Mouse (Mus musculus): ENCODE data around the gene Gm3159. TPM values are rescaled to one million over a fixed set of nuclear protein-coding genes. Genes with fewer than 3 reads are reported as not detected.
"Not testable (repeated sequence)": the region's sequence is repeated elsewhere in the genome, so short reads cannot be mapped to it uniquely, and the experiment has no call there.

Gene Gm3159
- polyA plus RNA-seq, 1 experiment from 2014 or later, result not detected

DNA sequence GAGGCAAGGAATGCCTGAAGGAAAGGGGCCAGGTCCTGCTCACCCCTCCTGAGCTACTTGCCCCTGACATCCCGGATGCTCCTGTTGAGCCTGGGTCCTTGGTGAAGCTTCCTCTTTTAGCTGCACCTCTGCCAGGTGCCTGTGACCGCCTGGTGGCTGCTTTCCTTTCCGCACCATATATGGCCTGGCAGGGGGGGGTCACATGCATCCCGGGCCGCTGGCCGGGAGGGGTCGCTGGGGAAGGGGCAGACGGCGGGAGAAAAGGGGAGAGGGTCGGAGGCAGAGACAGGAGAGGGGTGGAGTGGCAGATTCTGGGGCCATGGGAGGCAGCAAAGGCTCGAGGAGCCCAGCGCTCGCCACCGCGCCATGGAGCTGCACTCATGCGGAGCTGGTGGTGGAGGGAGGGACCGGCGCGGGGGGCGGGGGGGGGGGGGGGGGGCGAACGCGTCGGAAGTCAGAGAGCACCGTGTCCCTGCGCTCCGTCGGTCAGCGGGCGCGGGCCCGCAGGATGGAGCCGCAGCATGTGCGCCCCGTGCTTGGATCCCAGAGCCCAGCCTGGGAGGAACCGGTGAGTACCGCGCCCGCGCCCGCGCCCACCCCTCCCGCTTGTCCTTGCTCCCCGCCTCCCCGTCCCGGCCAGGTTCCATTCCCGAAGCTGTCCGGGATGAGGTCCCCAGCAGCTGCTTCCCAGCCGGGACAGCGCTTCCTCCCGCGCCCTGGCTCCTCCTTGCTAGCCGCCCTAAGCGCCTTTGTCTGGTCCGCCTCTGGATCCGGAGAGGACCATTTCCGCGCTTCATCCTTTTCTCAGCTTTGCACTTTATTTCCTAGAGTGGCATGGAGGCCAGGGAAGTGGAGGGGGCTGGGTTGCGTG is 17.9 kb downstream of the Gm3159 start, which contains the start of gene Gm3164:
Gene Gm3164 (plus strand): TSS at position 484 of the 871 bp plus-strand sequence.
- H3K4me2 ChIP-seq, result peak within 1 kb of the TSS; percentile 30; the same call in 1 of the 2 replicates
- H3K4me3 ChIP-seq (replicated peaks); DNase-seq; H3K27ac ChIP-seq; H3K36me3 ChIP-seq; H3K9me3 ChIP-seq (replicated peaks); H3K9ac ChIP-seq; ATAC-seq (ENCODE audit: low read depth); H3K27me3 ChIP-seq; H3K4me1 ChIP-seq (replicated peaks): not testable (repeated sequence)
- WGBS (ENCODE audit: insufficient replicate concordance), result 2% methylated on average over 27 of the region's 59 CpGs

DNA sequence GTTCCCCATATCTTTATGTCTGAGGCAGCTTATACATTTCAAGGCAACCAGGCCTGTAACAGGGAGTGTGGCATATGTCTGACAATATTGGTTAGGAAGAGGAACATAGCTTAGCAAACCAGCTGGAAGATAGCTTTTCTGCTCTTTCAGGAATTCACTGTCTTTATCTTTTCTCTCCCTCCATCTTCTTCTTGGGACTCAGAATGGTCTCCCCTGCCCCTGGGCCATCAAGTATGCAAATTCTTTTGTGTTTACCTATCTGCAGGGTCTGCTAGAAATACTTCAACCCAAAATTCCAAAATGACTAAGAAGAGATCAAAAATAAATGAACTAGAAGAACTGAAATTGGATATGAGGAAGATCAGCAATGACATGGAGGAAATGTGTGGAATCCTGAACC is 33.4 kb downstream of the Gm3159 start, which contains the start of gene Gm3173:
Gene Gm3173 (plus strand): TSS at position 301 of the 400 bp plus-strand sequence.
- not testable (repeated sequence) for H3K4me2 ChIP-seq; H3K4me3 ChIP-seq (replicated peaks); H3K4me1 ChIP-seq (replicated peaks); ATAC-seq (ENCODE audit: low read depth); DNase-seq; H3K9me3 ChIP-seq (replicated peaks); H3K9ac ChIP-seq; H3K27me3 ChIP-seq; H3K27ac ChIP-seq; H3K36me3 ChIP-seq

Other genes starting within 250 kb of the Gm3159 start
- gene Gm3127, start 232.5 kb upstream of the Gm3159 start, polyA plus RNA-seq (2015; fragmentation: Nextera tagmentation; extraction: Ambion mirVana), result not detected in 2 replicates
- gene Gm2974, start 214.9 kb upstream of the Gm3159 start, polyA plus RNA-seq (2015; fragmentation: Nextera tagmentation; extraction: Ambion mirVana), result not detected in 2 replicates
- not detected in 2 replicates for gene Gm3138, start 147.9 kb upstream of the Gm3159 start, polyA plus RNA-seq (2015; fragmentation: Nextera tagmentation; extraction: Ambion mirVana)
- not detected in 2 replicates for gene Gm3149, start 80.2 kb upstream of the Gm3159 start, polyA plus RNA-seq (2015; fragmentation: Nextera tagmentation; extraction: Ambion mirVana)
- gene 2610042L04Rik, start 62.8 kb upstream of the Gm3159 start, polyA plus RNA-seq (2015; fragmentation: Nextera tagmentation; extraction: Ambion mirVana), result not detected in 2 replicates
- not detected in 2 replicates for gene Gm3164, start 17.9 kb downstream of the Gm3159 start, polyA plus RNA-seq (2015; fragmentation: Nextera tagmentation; extraction: Ambion mirVana)
- not detected in 2 replicates for gene Gm3173, start 33.5 kb downstream of the Gm3159 start, polyA plus RNA-seq (2015; fragmentation: Nextera tagmentation; extraction: Ambion mirVana)
- not detected in 2 replicates for gene Gm3182, start 84.2 kb downstream of the Gm3159 start, polyA plus RNA-seq (2015; fragmentation: Nextera tagmentation; extraction: Ambion mirVana)
- gene Gm3047, start 157.9 kb downstream of the Gm3159 start, polyA plus RNA-seq (2015; fragmentation: Nextera tagmentation; extraction: Ambion mirVana), result not detected in 2 replicates
- not detected in 2 replicates for gene Gm8159, start 234.8 kb downstream of the Gm3159 start, polyA plus RNA-seq (2015; fragmentation: Nextera tagmentation; extraction: Ambion mirVana)

Measured in liver, embryonic 13.5 days (tissue).